Mouse (Mus musculus): ENCODE data around the gene Gm4869. TPM values are rescaled to one million over a fixed set of nuclear protein-coding genes. Genes with fewer than 3 reads are reported as not detected.

The Gm4869 gene
- polyA plus RNA-seq, 1 experiment from 2014 or later = not detected

Small RNA genes lying within 50 kb of the gene (microRNA-seq; reads per million reads assigned to microRNA genes)
- not detected for gene Mir7038

Other genes starting within 250 kb of the Gm4869 start
- 31.0 and 33.6 TPM in 2 replicates for gene Mad1l1, start 124.1 kb upstream of the Gm4869 start, polyA plus RNA-seq (2016; fragmentation: Nextera tagmentation; extraction: Ambion mirVana)
- gene Nudt1, start 124.0 kb upstream of the Gm4869 start, polyA plus RNA-seq (2016; fragmentation: Nextera tagmentation; extraction: Ambion mirVana) = 34.6 and 36.3 TPM in 2 replicates
- gene Mrm2, start 113.7 kb upstream of the Gm4869 start, polyA plus RNA-seq (2016; fragmentation: Nextera tagmentation; extraction: Ambion mirVana) = 12.0 and 14.7 TPM in 2 replicates
- 11.9 and 14.0 TPM in 2 replicates for gene Snx8, start 56.4 kb upstream of the Gm4869 start, polyA plus RNA-seq (2016; fragmentation: Nextera tagmentation; extraction: Ambion mirVana)
- gene Eif3b, start 26.3 kb upstream of the Gm4869 start, polyA plus RNA-seq (2016; fragmentation: Nextera tagmentation; extraction: Ambion mirVana) = 217 and 229 TPM in 2 replicates
- gene Chst12, start 59.9 kb downstream of the Gm4869 start, polyA plus RNA-seq (2016; fragmentation: Nextera tagmentation; extraction: Ambion mirVana) = 12.4 TPM in 2 replicates
- gene Grifin, start 119.4 kb downstream of the Gm4869 start, polyA plus RNA-seq (2016; fragmentation: Nextera tagmentation; extraction: Ambion mirVana) = 6.3 and 7.8 TPM in 2 replicates
- 7.4 and 8.3 TPM in 2 replicates for gene Lfng, start 161.7 kb downstream of the Gm4869 start, polyA plus RNA-seq (2016; fragmentation: Nextera tagmentation; extraction: Ambion mirVana)
- gene Ttyh3, start 203.4 kb downstream of the Gm4869 start, polyA plus RNA-seq (2016; fragmentation: Nextera tagmentation; extraction: Ambion mirVana) = 13.0 and 15.6 TPM in 2 replicates

Data from liver, embryonic 12.5 days (tissue).